Mouse (Mus musculus) stomach, embryonic 14.5 days (tissue): ENCODE data around the gene Tent5c. TPM values are rescaled to one million over a fixed set of nuclear protein-coding genes. Genes with fewer than 3 reads are reported as not detected.

Source experiments
- ATAC-seq: fragments of 200-750 bp; cut with Nextera tagmentation; 2 replicates; pipeline ENCODE4 v1.8.0; 2017; ENCODE audit warnings: low read depth, moderate TSS enrichment; ENCODE audit not compliant: insufficient number of reproducible peaks, insufficient read depth, low FRiP score
- H3K27ac ChIP-seq: fragments of 300-500 bp; sonication (generic); 2 replicates; pipeline ENCODE4 v1.5.1; 2014; ENCODE audit warnings: mild to moderate bottlenecking, low read length, moderate library complexity, mixed read lengths
- H3K27me3 ChIP-seq: fragments of 300-500 bp; sonication (generic); 2 replicates; pipeline ENCODE4 v1.6.1; 2014; ENCODE audit warnings: low read length, control low read depth, mixed read lengths; ENCODE audit not compliant: control insufficient read depth, insufficient read depth
- H3K36me3 ChIP-seq: fragments of 300-500 bp; sonication (generic); 2 replicates; pipeline ENCODE4 v1.6.1; 2014; ENCODE audit warnings: mild to moderate bottlenecking, control low read depth, low read length, moderate library complexity, mixed read lengths; ENCODE audit not compliant: control insufficient read depth, insufficient read depth
- H3K4me1 ChIP-seq: fragments of 300-500 bp; sonication (generic); 2 replicates; pipeline ENCODE4 v1.6.1; 2014; ENCODE audit warnings: low read length, control low read depth, mixed read lengths; ENCODE audit not compliant: control insufficient read depth, insufficient read depth
- H3K4me2 ChIP-seq: fragments of 300-500 bp; sonication (generic); replicated peaks from 2 replicates; pipeline ENCODE4 v1.6.1; 2014; ENCODE audit warnings: low read depth, low read length, control low read depth
- H3K4me3 ChIP-seq: fragments of 300-500 bp; sonication (generic); 2 replicates; pipeline ENCODE4 v1.5.1; 2014; ENCODE audit warnings: low read depth, low read length, control low read depth
- H3K9ac ChIP-seq: fragments of 300-500 bp; sonication (generic); replicated peaks from 2 replicates; pipeline ENCODE4 v1.6.1; 2014; ENCODE audit warnings: low read depth, mild to moderate bottlenecking, control low read depth, low read length, moderate library complexity, mixed read lengths
- H3K9me3 ChIP-seq: fragments of 300-500 bp; sonication (generic); 2 replicates; pipeline ENCODE4 v1.6.1; 2016; ENCODE audit warnings: low read depth, low read length, control low read depth; ENCODE audit not compliant: control insufficient read depth
- WGBS: fragments of 180-500 bp; shearing (Covaris S2); extraction: QIAGEN DNeasy Blood & Tissue Kit; methylation state at CpG from one replicate; pipeline ENCODE4 v1.1.7; 2014; 5-methylcytosine and 5-hydroxymethylcytosine counted together
- polyA plus RNA-seq: library from polyadenylated mRNA; unstranded; fragments of >200 nt; fragmentation: Nextera tagmentation; extraction: Ambion mirVana; gene quantifications from 2 replicates; pipeline ENCODE4 v1.2.1, GENCODE M21; 2014

The Tent5c gene
- polyA plus RNA-seq, 1 experiment from 2014 or later = 4.8 TPM

- no peaks in the 10 kb centered on the region for H3K36me3 ChIP-seq
- no peak for ATAC-seq
- H3K27me3 ChIP-seq = no peaks in the 10 kb centered on the region
- no peak overlapping the region for H3K4me3 ChIP-seq
- peaks cover 9% of the 10 kb centered on the region; the same call in 1 of the 2 replicates for H3K4me1 ChIP-seq
- H3K9ac ChIP-seq = no peak overlapping the region
- no peak overlapping the region for H3K27ac ChIP-seq
- no peaks in the 10 kb centered on the region for H3K9me3 ChIP-seq
- 92% methylated on average over 5 of the region's 5 CpGs for WGBS
- no peak overlapping the region for H3K4me2 ChIP-seq
Measured at GRCm38 (mm10) chr3:100464596-100464995, 24.5 kb downstream of the Tent5c start.

GRCm38 (mm10) chr3:100463959-100464265 is 25.2 kb downstream of the Tent5c start:
- no peaks in the 10 kb centered on the region for H3K27me3 ChIP-seq
- no peak overlapping the region for H3K4me2 ChIP-seq
- H3K4me1 ChIP-seq = peaks cover 9% of the 10 kb centered on the region; the same call in 1 of the 2 replicates
- ATAC-seq = 0 out of 2 replicates have a peak, but pooled peaks have one; percentile 10
- no peaks in the 10 kb centered on the region for H3K9me3 ChIP-seq
- WGBS = 43% methylated on average over 2 of the region's 2 CpGs
- no peak overlapping the region for H3K9ac ChIP-seq
- no peaks in the 10 kb centered on the region for H3K36me3 ChIP-seq
- no peak overlapping the region for H3K4me3 ChIP-seq
- no peak overlapping the region for H3K27ac ChIP-seq

GRCm38 (mm10) chr3:100463160-100463958 is 25.8 kb downstream of the Tent5c start:
- H3K27me3 ChIP-seq = no peaks in the 10 kb centered on the region
- no peaks in the 10 kb centered on the region for H3K36me3 ChIP-seq
- H3K9me3 ChIP-seq = no peaks in the 10 kb centered on the region
- H3K27ac ChIP-seq = peak overlapping the region; percentile 27; the same call in 1 of the 2 replicates
- ATAC-seq = peak; percentile 68
- H3K4me2 ChIP-seq = no peak overlapping the region
- peaks cover 9% of the 10 kb centered on the region; the same call in 1 of the 2 replicates for H3K4me1 ChIP-seq
- no peak overlapping the region for H3K9ac ChIP-seq
- H3K4me3 ChIP-seq = no peak overlapping the region
- 28% methylated on average over 12 of the region's 12 CpGs for WGBS

- Histone ChIP-seq H3K27ac (peak overlapping the region; percentile 27; the same call in 1 of the 2 replicates), H3K4me2 (no peak overlapping the region), H3K9me3 (no peaks in the 10 kb centered on the region), H3K27me3 (no peaks in the 10 kb centered on the region), H3K4me1 (peaks cover 9% of the 10 kb centered on the region; the same call in 1 of the 2 replicates), H3K36me3 (no peaks in the 10 kb centered on the region), H3K9ac (no peak overlapping the region), H3K4me3 (no peak overlapping the region)
- ATAC-seq = peak; percentile 66; the same call in 1 of the 2 replicates
- WGBS = 72% methylated on average over 8 of the region's 8 CpGs
Measured at GRCm38 (mm10) chr3:100462235-100463083, 26.7 kb downstream of the Tent5c start.

GRCm38 (mm10) chr3:100460510-100460909 is 28.6 kb downstream of the Tent5c start:
- no peaks in the 10 kb centered on the region for H3K27me3 ChIP-seq
- 94% methylated on average over 2 of the region's 2 CpGs for WGBS
- H3K27ac ChIP-seq = no peak overlapping the region
- no peak overlapping the region for H3K4me3 ChIP-seq
- peaks cover 9% of the 10 kb centered on the region; the same call in 1 of the 2 replicates for H3K4me1 ChIP-seq
- no peaks in the 10 kb centered on the region for H3K36me3 ChIP-seq
- no peak overlapping the region for H3K4me2 ChIP-seq
- H3K9me3 ChIP-seq = no peaks in the 10 kb centered on the region
- ATAC-seq = no peak
- H3K9ac ChIP-seq = no peak overlapping the region

- ATAC-seq = no peak
Measured at GRCm38 (mm10) chr3:100443798-100444500, 45.2 kb downstream of the Tent5c start.

GRCm38 (mm10) chr3:100442499-100442898 is 46.6 kb downstream of the Tent5c start:
- no peak overlapping the region for H3K4me2 ChIP-seq
- no peak overlapping the region for H3K27ac ChIP-seq
- no peaks in the 10 kb centered on the region for H3K9me3 ChIP-seq
- H3K27me3 ChIP-seq = no peaks in the 10 kb centered on the region
- no peak overlapping the region for H3K4me3 ChIP-seq
- no peaks in the 10 kb centered on the region for H3K36me3 ChIP-seq
- WGBS = 87% methylated on average over 6 of the region's 6 CpGs
- no peak for ATAC-seq
- H3K4me1 ChIP-seq = no peaks in the 10 kb centered on the region
- H3K9ac ChIP-seq = no peak overlapping the region

More at GRCm38 (mm10) chr3:100443798-100444500, 45.2 kb downstream of the Tent5c start:
- Histone ChIP-seq H3K4me1 (no peaks in the 10 kb centered on the region), H3K4me2 (no peak overlapping the region), H3K4me3 (no peak overlapping the region), H3K36me3 (no peaks in the 10 kb centered on the region), H3K9me3 (no peaks in the 10 kb centered on the region), H3K9ac (no peak overlapping the region), H3K27me3 (no peaks in the 10 kb centered on the region), H3K27ac (no peak overlapping the region)
- WGBS = 87% methylated on average over 7 of the region's 7 CpGs

GRCm38 (mm10) chr3:100440754-100441153 is 48.4 kb downstream of the Tent5c start:
- no peaks in the 10 kb centered on the region for H3K9me3 ChIP-seq
- no peaks in the 10 kb centered on the region for H3K27me3 ChIP-seq
- WGBS = 51% methylated on average over 4 of the region's 4 CpGs
- no peaks in the 10 kb centered on the region for H3K36me3 ChIP-seq
- H3K4me1 ChIP-seq = no peaks in the 10 kb centered on the region
- no peak overlapping the region for H3K27ac ChIP-seq
- H3K4me2 ChIP-seq = no peak overlapping the region
- no peak overlapping the region for H3K9ac ChIP-seq
- no peak for ATAC-seq
- H3K4me3 ChIP-seq = no peak overlapping the region
